Mouse (Mus musculus) stomach, postnatal 0 days (tissue): ENCODE results near the gene Ptprn2.

ENCODE experiments used
- CTCF ChIP-seq: IDR thresholded peaks from 2 replicates; pipeline ENCODE4 v1.5.1; 2016; ENCODE audit warnings: antibody characterized with exemption, low read depth, mild to moderate bottlenecking, moderate library complexity
- EP300 ChIP-seq: optimal IDR thresholded peaks from 2 replicates; pipeline ENCODE3; 2016; ENCODE audit warnings: antibody characterized with exemption

GRCm38 (mm10) chr12:117016753-117017595 is 531.5 kb downstream of the Ptprn2 start:
- TF ChIP-seq CTCF, result no peak
- no peak for TF ChIP-seq EP300
